Mouse (Mus musculus): ENCODE results near the gene Gm49368.

GRCm38 (mm10) chr7:128133596-128133995, 71.1 kb downstream of the Gm49368 start:
- no peak for TF ChIP-seq CTCF (IDR thresholded peaks at IDR 0.05; ENCODE audit: extremely low read depth, insufficient read length, insufficient replicate concordance, low read depth, low read length)
- no peak for TF ChIP-seq POLR2A (IDR thresholded peaks at IDR 0.05; ENCODE audit: low read depth, low read length)

Data from small intestine, adult 2 months (tissue).